Mouse (Mus musculus) liver, embryonic 14 days (tissue): ENCODE data around the gene Slc16a13. TPM values are rescaled to one million over a fixed set of nuclear protein-coding genes. Genes with fewer than 3 reads are reported as not detected.

Source experiments
- polyA plus RNA-seq: library from polyadenylated mRNA; depleted of rRNA; stranded (reverse); fragments of >200 nt; gene quantifications from 2 replicates; pipeline ENCODE4 v1.2.3, GENCODE M21; 2012; rRNA removed

Slc16a13 gene
- polyA plus RNA-seq, result 2.8 and 3.8 TPM in 2 replicates

DNA sequence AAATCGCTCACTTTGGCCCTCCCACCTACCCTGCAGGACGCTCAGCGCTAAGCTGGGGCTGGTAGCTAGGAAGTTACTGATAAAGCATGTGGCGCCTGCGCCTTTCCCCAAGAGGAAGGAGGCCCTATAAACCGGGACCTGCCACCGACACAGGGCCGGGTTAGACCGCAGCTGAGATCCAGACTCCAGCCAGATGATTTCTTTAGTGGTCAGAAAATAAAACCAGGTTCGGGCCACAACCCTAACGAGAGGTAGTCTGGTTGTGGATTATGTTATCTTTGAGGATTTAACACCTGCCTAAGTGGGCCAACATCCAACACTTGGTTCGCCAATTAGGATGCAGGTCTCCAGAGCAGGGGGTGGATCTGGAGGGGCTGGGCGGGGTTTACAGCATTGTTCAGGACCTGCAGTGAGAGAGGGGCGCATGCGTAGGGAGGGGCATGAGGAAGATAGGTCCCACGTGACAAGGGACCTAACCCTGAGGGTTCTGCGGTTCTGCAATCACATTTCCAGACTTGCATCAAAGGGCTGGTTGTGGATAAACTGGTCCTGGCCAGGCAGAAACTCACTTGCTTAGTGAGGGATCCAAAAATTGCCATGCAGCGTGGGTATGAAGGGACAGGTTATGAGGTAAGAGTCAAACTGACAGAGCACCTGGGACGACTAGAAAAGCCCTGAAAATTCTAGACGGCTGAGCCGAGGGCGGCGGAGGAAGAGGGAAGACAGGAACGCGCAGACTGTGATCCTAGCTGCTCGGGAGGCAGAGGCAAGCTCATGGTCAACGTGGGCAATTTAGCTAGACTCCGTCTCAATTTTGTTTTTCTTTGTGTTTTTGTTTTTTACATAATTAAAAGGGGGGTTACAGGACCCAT lies at the start of gene Slc16a13:
Gene Slc16a13 (minus strand): TSS at position 334 of the 872 bp plus-strand sequence.

GRCm38 (mm10) chr11:70254931-70255531 lies 34.2 kb upstream of the Slc16a13 start, which contains the start of gene Alox12:
Gene Alox12, minus strand, starts transcription at chr11:70255353.

DNA sequence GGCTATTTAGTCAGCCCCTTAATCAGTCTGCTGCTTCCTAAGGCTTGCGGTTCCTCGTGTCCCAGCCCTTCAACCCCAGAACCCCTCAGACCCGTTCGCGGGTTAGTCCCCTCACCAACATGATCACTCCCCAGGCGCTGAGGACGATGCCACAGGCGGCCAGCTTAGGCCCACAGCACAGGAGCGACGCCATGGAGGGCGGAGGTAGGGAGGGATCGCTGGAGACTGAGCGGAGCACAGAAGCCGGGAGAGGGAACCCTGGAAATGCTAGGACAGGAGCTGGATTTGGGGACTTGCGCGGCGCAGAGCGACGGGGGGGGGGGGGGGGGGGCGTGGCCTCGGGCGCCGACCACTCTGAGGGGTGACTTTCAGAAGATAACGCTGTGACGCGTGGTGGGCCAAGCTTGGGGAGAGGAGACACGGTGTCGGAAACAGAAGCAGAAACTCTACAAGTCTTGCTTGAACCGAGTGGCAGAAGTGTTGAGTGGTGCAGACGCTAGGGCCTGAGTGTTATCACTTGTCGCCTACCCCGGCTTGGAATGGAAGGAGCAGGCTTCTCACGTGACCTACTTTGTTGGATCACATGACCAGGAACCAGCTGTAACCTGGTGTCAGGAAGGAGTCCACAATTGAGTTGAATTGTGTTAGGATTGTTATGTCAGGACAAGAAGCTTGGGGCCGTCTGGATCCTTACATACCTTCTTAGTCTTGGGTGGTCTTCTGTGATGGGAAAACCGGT lies 18.8 kb upstream of the Slc16a13 start, which contains the start of the genes Gm21988 and Rnasek:
Gene Gm21988 (minus strand): TSS at position 290 of the 739 bp plus-strand sequence.
Gene Rnasek (minus strand): TSS at position 302 of the 739 bp plus-strand sequence.

GRCm38 (mm10) chr11:70237457-70238167 lies 16.7 kb upstream of the Slc16a13 start, which contains the start of gene 0610010K14Rik:
Gene 0610010K14Rik, minus strand, starts transcription at chr11:70237914.

DNA sequence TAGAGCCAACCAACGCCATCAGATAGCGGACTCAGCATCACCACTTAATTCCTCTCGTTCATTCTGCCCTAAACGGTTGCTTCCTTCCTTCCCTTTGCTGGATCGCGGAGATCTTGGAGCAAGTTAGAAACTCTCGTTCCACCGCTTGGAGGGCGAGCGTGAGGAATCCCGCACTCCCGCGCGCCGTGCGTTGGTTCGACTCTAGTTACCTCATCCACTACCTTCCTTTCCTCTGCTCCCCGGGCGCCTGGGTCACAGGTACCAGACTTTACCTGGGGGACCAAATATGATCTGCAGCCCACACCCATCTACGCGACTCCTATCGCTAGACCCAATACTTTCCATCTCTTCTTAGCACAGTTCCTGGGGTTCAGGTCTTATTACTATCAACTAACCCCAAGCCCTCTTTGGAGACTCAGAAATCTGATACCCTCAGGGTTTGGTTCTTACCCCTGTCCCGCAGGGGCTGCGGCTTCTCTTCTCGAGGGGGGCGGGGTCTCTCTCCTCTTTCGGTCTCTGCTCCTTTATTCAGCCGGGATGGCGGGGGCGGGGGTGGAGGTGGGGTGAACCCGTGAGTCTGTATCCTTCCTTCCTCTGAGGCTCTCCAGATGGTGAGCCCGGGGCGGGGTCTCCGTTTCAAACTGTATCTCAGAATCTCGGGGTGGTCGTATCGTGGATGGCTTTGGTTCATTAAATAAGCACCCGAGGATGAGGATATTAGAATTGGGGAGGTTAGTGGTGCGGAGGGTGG lies 8.6 kb upstream of the Slc16a13 start, which contains the start of gene Bcl6b:
Gene Bcl6b (minus strand): TSS at position 539 of the 751 bp plus-strand sequence.

DNA sequence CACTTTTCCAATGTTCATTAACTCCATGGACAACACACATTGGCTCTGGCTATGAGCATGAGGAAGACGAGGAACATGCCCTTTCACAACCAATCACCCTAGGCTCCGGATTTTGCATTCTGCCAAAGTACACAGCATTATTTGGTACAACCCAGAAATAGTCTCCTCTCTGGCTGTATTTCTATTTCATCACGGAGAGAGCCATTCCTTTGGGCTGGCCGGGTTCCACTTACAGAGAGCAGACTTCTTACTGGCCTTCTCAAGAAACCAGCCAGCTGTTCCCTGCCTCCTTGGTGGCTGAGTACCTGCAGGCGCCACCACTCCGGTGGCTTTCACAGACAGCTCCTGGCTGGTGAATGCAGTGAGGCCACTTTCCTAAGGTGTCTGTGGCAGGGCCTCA lies 8.4 kb downstream of the Slc16a13 start, which contains the start of gene Slc16a11:
Gene Slc16a11 (plus strand): TSS at position 330 of the 400 bp plus-strand sequence.

Other genes starting within 250 kb of the Slc16a13 start
- gene Ctdnep1, start 239.9 kb downstream of the Slc16a13 start, polyA plus RNA-seq, result 30.6 and 33.9 TPM in 2 replicates
- gene Elp5, start 238.5 kb downstream of the Slc16a13 start, polyA plus RNA-seq, result 41.7 and 49.0 TPM in 2 replicates
- 131 and 138 TPM in 2 replicates for gene Gabarap, start 229.9 kb downstream of the Slc16a13 start, polyA plus RNA-seq
- gene Phf23, start 225.3 kb downstream of the Slc16a13 start, polyA plus RNA-seq, result 16.3 and 17.2 TPM in 2 replicates
- gene Dvl2, start 220.5 kb downstream of the Slc16a13 start, polyA plus RNA-seq, result 3.2 and 4.6 TPM in 2 replicates
- 38.0 and 43.1 TPM in 2 replicates for gene Acadvl, start 205.7 kb downstream of the Slc16a13 start, polyA plus RNA-seq
- 2.0 TPM in 2 replicates for gene Dlg4, start 204.1 kb downstream of the Slc16a13 start, polyA plus RNA-seq
- 1.9 and 2.0 TPM in 2 replicates for gene Asgr1, start 167.0 kb downstream of the Slc16a13 start, polyA plus RNA-seq
- 9.6 and 12.5 TPM in 2 replicates for gene Asgr2, start 128.4 kb downstream of the Slc16a13 start, polyA plus RNA-seq
- gene Mgl2, start 90.7 kb downstream of the Slc16a13 start, polyA plus RNA-seq, result 1.5 and 1.9 TPM in 2 replicates
- 0.20 and 0.33 TPM in 2 replicates for gene Clec10a, start 64.9 kb downstream of the Slc16a13 start, polyA plus RNA-seq
- gene Slc16a11, start 8.3 kb downstream of the Slc16a13 start, polyA plus RNA-seq, result 0.60 and 0.68 TPM in 2 replicates
- gene Bcl6b, start 8.7 kb upstream of the Slc16a13 start, polyA plus RNA-seq, result 1.5 TPM in 2 replicates
- gene 0610010K14Rik, start 16.9 kb upstream of the Slc16a13 start, polyA plus RNA-seq, result 58.8 and 61.0 TPM in 2 replicates
- gene Gm21988, start 18.8 kb upstream of the Slc16a13 start, polyA plus RNA-seq, result 4.6 and 4.7 TPM in 2 replicates
- 26.1 and 36.4 TPM in 2 replicates for gene Rnasek, start 18.8 kb upstream of the Slc16a13 start, polyA plus RNA-seq
- 10.1 and 11.5 TPM in 2 replicates for gene Alox12, start 34.3 kb upstream of the Slc16a13 start, polyA plus RNA-seq
- gene Alox12e, start 101.6 kb upstream of the Slc16a13 start, polyA plus RNA-seq, result 0.06 and 0.07 TPM in 2 replicates
- gene Alox15, start 131.0 kb upstream of the Slc16a13 start, polyA plus RNA-seq, result 0.78 and 0.97 TPM in 2 replicates
- gene Pelp1, start 189.0 kb upstream of the Slc16a13 start, polyA plus RNA-seq, result 9.3 and 10.8 TPM in 2 replicates
- 16.2 and 19.8 TPM in 2 replicates for gene Arrb2, start 211.6 kb upstream of the Slc16a13 start, polyA plus RNA-seq
- 13.8 and 13.9 TPM in 2 replicates for gene Med11, start 230.9 kb upstream of the Slc16a13 start, polyA plus RNA-seq
- gene Zmynd15, start 238.4 kb upstream of the Slc16a13 start, polyA plus RNA-seq, result 0.29 and 0.30 TPM in 2 replicates
- 0.85 and 1.2 TPM in 2 replicates for gene Cxcl16, start 238.9 kb upstream of the Slc16a13 start, polyA plus RNA-seq